Mouse (Mus musculus) CD4-positive helper T cell, adult 2 months (primary cell): Measurements from ENCODE around the gene Gpr142.

Experiments
- DNase-seq: peaks from one replicate; pipeline ENCODE4 v3.0.0-alpha.2; 2012; ENCODE audit warnings: low read depth, missing footprints, low spot score

Gpr142 gene

GRCm38 (mm10) chr11:114798624-114799023 is at the start of gene Gpr142:
TSS of gene Gpr142 (plus strand) at chr11:114798924.
- DNase-seq = no peak

DNA sequence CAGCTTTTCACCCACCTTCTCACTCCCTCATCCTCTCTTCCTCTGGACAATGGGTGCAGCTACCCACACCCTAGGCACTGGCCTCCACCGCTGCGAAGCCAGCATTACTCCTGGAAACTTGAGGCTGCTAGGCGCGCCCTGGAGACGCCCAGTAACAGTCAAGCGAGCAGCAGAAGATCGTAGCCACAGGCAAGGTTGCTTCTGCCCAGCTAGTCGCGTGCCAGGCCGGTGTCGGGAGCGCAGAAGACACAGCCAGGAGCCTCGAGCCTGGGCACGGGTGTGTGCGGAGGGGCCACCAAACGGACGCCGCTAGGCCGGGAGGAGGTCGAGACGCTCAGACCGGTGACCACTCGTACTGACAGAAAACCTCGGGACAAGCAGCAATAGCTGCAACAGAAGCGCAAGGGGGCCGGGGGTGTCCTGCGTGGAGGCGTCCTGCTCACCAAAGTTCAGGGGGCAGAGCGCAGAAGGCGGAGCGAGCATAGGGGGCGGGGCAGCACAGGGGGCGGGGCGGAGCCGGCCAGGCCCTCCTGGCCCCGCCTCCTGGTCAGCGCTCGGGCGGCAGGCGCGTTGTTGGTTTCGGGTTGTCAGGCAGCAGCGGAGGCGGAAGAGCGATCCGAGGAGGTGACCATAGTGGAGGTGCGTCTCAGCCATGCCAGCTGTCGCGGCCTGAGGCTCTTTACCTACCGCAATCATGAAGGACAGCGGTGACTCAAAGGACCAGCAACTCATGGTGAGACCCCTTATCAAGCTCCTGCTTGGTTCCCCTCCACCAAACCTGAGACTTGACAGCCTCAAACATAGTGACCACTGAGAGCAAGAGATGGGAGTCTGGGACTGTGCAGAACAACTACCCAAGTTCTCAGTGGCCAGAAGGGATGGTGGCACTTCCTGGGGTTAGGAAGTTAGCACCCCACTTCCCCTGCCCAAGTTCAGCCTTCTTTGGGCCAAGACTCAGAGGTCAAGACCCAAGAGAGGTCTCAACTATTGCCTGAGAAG is 33.6 kb upstream of the Gpr142 start, which contains the start of gene Kif19a:
Gene Kif19a (plus strand): TSS at position 569 of the 999 bp plus-strand sequence.
- DNase-seq = peak; percentile 43

- DNase-seq = no peak
Measured at GRCm38 (mm10) chr11:114769911-114770310, 28.8 kb upstream of the Gpr142 start.

- no peak for DNase-seq
Measured at GRCm38 (mm10) chr11:114771896-114772295, 26.8 kb upstream of the Gpr142 start.

- no peak for DNase-seq
Measured at GRCm38 (mm10) chr11:114780076-114780475, 18.6 kb upstream of the Gpr142 start.

- DNase-seq = no peak
Measured at GRCm38 (mm10) chr11:114785892-114786291, 12.8 kb upstream of the Gpr142 start.

DNA sequence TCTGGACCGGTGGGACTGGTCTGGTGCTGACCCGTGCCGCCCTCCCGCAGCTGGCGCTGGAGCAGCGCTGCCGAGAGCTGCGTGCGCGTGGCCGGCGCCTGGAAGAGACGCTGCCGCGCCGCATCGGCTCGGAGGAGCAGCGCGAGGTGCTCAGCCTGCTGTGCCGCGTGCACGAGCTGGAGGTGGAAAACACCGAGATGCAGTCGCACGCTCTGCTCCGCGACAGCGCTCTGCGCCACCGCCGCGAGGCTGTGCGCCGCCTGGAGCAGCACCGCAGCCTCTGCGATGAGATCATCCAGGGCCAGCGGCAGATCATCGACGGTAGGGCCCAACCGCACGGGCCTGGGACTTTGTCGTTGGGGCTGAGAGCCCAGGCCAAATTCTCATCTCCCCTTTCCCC is 12.4 kb upstream of the Gpr142 start:
- DNase-seq = peak; percentile 44

DNA sequence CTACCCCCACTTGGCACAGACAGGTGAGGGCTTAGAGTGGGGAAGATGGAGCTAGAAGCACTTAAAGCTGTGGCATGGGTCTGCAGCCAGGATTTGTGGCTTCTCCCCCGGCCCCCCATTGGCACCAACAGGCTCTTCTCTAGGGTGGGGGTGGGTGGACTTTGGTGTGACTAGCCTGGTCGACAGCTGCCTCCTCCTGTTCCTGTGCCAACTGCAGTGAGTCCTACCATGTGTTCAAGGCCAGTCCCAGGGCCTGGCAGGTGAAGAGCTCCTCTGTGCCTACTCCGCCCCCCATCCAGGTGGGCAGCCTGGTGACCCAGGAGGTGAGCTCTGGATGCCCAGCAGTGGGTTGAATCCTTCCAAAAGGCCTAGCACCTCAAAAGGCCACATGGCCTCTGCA is 11.1 kb upstream of the Gpr142 start:
- DNase-seq = no peak

DNA sequence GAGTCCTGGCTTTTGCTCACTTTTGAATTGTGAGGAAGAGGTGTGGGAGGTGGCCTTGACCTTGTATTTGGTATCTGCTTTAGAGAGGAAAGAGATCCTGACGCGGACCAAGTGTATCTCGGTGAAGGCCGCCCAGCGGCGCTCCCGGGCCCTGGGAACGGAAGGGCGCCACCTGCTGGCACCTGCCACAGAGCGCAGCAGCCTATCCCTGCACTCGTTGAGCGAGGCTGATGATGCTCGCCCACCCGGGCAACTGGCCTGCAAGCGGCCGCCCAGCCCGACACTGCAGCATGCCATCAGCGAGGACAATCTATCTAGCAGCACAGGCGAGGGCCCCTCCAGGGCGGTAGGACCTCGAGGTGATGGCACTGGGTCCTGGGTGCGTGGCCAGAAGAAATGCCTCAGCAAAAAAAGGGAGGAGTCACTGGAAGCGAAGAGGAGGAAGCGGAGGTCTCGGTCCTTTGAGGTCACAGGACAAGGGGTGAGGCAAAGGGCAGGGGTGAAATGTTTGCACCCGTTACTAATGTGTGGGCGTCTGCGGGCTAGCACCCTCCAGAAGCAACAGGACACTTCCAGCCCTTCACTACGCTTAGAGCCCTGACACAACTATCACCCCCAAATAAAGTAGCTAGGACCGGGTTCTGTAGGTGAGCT is 9.5 kb upstream of the Gpr142 start:
- peak; percentile 68 for DNase-seq

- DNase-seq = no peak
Measured at GRCm38 (mm10) chr11:114789716-114790115, 9.0 kb upstream of the Gpr142 start.

DNA sequence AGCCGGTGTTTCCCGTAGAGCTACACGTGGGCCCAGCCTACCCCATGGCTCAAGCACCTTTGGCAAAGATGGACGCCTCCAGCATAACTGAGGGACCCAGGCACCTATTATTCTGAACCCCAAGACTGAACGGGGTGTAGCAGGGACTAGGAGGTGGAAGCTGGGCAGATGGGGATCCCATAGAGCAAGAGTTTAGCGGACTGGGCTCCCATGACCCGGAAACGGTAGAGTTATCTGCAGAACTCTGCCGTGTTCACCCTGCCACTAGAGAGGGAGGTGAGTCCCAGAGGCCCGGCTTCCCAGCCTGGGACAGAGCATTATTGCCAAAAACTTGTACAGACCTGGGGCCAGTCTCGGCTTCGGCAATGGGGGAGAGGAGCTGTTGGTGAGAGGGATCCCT is 8.6 kb upstream of the Gpr142 start:
- DNase-seq = no peak

DNA sequence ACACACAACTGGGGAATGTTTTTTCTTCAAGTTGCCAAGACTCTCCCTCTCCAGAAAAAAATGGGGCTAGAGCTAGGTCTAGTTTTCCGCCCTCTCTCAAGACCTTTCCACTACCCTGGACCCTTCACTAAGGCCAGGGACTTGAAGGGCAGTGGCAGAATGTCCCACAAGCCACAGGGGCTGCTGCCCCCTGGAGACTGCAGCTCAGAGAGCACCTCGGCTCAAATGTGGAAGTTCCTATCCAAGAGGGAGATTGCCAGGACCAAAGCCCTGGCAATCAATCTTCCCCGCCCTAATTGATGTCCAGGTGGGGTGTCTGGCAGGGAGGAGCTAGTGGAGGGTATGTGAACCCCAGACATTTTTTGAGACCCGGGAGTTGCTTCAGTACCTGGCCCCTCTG is 7.9 kb upstream of the Gpr142 start:
- no peak for DNase-seq

DNA sequence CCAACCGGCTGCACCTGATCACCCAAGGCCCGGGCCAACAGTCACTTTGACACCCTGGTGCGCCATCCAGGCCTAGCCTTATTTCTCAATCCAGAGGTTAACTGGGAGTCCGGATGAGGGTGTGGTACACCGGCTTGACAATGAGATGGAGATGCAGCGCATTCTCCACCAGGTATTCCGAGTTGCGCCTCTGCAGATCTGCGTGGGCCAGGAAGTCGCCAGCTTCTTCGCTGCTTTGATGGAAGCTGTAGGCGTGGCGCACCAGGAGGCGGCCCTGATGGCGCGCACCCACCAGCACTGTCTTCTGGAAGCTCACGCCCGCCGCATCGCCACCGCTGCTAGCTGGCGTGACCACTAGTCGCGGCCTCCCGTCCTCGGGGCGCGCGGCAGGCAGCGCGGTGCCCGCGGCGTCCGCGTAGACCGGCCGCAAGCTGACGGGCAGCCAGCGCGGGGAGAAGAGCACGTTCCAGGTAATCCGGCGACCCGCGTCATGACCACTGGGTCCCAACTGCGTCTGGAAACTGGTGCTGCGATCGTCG is 7.3 kb upstream of the Gpr142 start:
- DNase-seq = no peak

- DNase-seq = no peak
Measured at GRCm38 (mm10) chr11:114791891-114792411, 6.8 kb upstream of the Gpr142 start.

DNA sequence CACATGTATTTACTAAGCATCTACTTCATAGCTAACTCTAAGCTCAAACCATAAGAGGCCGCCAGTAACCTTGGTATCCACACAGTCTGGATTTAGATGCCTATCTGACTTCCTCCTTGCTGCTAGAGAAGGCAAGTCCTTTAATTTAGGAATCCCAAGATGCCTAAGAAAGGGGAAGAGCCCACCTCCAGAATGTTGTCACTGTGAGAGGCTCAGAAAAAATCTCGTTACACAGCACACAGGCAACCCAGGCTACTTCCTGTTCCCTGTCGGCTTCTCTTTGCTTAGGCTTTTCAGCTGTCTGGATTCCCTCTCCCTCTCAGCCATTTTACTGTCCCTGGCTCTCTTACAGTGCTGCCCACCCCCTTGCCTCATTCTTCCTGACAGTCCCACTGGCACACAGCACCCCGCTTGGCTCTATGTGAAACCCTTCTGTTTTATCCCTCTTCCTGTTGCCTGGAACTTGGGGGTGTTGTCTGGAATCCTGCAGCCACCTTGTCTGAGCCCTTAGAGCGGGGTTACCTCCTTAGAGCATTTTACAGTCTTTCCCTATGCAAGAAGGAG is 5.7 kb upstream of the Gpr142 start:
- DNase-seq = no peak

DNA sequence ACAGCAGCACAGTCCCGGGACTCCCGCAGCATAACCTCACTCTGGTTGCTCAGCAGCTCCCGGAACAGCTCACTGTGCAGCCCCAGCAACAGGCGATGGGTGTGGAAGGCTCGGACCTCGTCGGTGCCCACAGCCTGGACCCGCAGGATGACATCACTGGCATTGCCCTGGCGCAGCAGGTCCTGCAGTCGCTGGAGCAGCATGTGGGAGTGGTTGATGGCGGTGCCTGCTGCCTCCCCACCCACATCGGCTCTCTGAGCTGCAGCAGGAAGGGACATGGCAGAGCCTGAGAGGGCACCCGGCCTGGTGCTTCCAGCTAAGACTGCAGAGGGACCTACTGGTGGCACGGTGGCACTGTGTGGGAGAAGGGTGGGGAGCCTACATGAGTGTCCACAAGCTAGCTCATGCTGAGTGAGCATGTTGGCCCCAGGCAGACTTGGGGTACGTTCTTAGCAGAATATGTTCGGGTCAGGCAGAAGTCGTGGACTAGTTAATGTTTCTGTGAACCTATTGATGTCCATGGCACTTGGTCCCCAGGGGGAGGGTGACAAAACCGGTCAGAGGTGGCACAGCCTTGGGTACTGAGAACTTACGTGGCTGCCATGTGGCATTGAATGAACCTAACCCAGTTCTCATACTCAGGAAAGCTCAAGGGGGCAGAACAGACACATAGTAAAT is 4.7 kb upstream of the Gpr142 start:
- DNase-seq = no peak

- no peak for DNase-seq
Measured at GRCm38 (mm10) chr11:114794691-114795090, 4.0 kb upstream of the Gpr142 start.

- DNase-seq = no peak
Measured at GRCm38 (mm10) chr11:114795231-114795746, 3.4 kb upstream of the Gpr142 start.

DNA sequence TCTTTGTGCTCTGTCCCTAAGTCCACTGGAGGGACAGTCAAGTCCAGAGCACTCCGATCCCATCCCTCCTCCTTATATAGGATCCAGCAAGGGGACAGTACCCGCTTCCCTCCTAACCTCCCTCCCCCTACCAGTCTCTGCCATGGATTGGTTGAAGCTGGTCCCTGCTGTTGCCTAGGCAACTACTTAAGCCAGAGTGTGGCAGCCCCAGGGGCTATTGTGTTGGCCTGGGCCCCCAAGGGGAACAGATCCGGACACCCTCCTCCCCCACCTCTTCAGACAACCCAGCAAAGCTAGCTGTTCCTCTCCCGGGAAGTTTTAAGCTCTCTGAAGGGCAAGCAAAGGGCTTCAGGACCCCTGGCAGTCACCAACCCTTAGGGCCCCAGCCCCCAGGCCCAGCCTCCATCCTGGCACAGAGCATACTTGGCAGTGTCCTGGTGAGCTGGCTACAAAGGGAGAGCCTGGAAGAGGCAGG is 2.8 kb upstream of the Gpr142 start, which contains the start of gene Btbd17:
Gene Btbd17 (minus strand): TSS at position 98 of the 475 bp plus-strand sequence.
- no peak for DNase-seq

DNA sequence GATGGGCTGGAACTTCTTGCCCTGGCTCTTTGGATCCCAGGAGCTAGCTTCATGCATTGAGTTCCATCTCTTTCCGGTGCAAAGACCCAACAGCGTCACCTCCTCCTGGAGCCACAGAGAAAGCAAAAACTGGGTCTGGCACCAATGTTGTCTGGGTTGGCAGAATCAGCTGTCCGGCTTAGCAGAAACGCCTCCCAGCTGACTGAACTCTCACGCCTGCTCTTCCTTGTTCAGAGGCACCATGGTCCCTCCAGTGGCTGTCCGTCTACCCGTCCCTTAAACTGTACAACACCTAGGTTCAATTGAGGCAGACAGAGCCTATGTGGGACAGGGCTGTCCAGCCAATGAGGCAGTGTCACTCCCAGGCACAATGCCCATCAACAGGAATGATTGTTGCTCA is 1.5 kb upstream of the Gpr142 start:
- no peak for DNase-seq

GRCm38 (mm10) chr11:114797981-114798380 is 743 bp upstream of the Gpr142 start:
- DNase-seq = no peak
